Mouse (Mus musculus) cerebellum, adult 2 months (tissue): ENCODE data around the gene Prr5l.

Source experiments
- CTCF ChIP-seq: fragments of 200-500 bp; IDR thresholded peaks from 2 replicates; pipeline ENCODE4 v1.5.1; 2011; ENCODE audit warnings: low read depth, mild to moderate bottlenecking, control low read depth, low read length, moderate library complexity, borderline replicate concordance; ENCODE audit not compliant: insufficient read depth
- POLR2A ChIP-seq: fragments of 200-500 bp; IDR thresholded peaks from 2 replicates; pipeline ENCODE4 v1.6.1; 2011; ENCODE audit warnings: low read length, control low read depth, borderline replicate concordance; ENCODE audit not compliant: insufficient read depth

- no peak for TF ChIP-seq CTCF
- TF ChIP-seq POLR2A = no peak
These were observed 119.3 kb downstream of the Prr5l start for GRCm38 (mm10) chr2:101763503-101763902.
